Comparison of ENCODE assay signal across 1 mouse cellular context in the genomic region with DNA sequence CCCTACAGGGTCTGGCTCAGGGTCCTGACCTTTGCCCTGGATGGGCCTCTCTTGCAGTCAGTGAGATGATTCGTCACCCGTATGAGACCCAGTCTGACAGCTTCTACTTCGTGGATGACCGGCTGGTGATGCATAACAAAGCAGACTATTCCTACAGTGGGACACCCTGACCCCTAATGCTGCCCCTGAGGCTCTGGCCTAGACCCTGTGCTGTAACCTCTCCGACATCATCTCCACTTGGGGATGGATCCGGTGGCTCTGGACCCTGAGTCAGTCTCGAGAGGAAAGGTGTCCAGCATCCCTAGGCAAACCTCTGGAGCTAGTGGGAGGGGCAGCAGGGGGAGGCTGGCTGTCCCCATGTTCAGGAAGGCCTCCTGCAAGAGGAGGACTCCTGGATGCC.
TF ChIP-seq lines count a peak whose summit lies in the region.

No protein-coding gene starts in this region.

TF ChIP-seq in CH12.LX, 34 proteins besides CTCF, POLR2A, EP300 and RAD21 (continued from another document):
- TF ChIP-seq MAX (IDR thresholded peaks at IDR 0.05; ENCODE audit: low read length) (no peak), ZNF384 (IDR thresholded peaks at IDR 0.05; ENCODE audit: low read depth, low read length) (no peak), MEF2A (IDR thresholded peaks at IDR 0.05; ENCODE audit: borderline replicate concordance, low read depth, low read length) (no peak), MYC (IDR thresholded peaks at IDR 0.05; ENCODE audit: low read depth, low read length) (no peak), ZC3H11A (IDR thresholded peaks at IDR 0.05; ENCODE audit: low read depth, low read length) (no peak), BHLHE40 (IDR thresholded peaks at IDR 0.05; ENCODE audit: low read depth, low read length) (no peak), GABPA (IDR thresholded peaks at IDR 0.05; ENCODE audit: insufficient replicate concordance, low read depth, low read length) (no peak), MAFK (IDR thresholded peaks at IDR 0.05; ENCODE audit: insufficient replicate concordance, low read length) (no peak), IRF4 (IDR thresholded peaks at IDR 0.05; ENCODE audit: low read depth, low read length) (no peak), NRF1 (IDR thresholded peaks at IDR 0.05; ENCODE audit: low read depth, low read length) (no peak), MXI1 (IDR thresholded peaks at IDR 0.05; ENCODE audit: low read depth, low read length) (no peak), CHD2 (IDR thresholded peaks at IDR 0.05; ENCODE audit: low read length) (no peak), ZMIZ1 (IDR thresholded peaks at IDR 0.05; ENCODE audit: low read depth, low read length) (no peak), E2F4 (IDR thresholded peaks at IDR 0.05; ENCODE audit: insufficient replicate concordance, low read depth, low read length) (no peak), TBP (conservative IDR thresholded peaks at IDR 0.05; ENCODE audit: low read depth, low read length) (no peak), NELFE (IDR thresholded peaks at IDR 0.05; ENCODE audit: low read depth, low read length) (no peak)
